Mouse (Mus musculus) 416B (cell line): ENCODE measurements around the gene Mgat5.

Source experiments
- DNase-seq: peaks from one replicate; pipeline ENCODE4 v3.0.0; 2011; ENCODE audit warnings: low read depth

The Mgat5 gene

DNA sequence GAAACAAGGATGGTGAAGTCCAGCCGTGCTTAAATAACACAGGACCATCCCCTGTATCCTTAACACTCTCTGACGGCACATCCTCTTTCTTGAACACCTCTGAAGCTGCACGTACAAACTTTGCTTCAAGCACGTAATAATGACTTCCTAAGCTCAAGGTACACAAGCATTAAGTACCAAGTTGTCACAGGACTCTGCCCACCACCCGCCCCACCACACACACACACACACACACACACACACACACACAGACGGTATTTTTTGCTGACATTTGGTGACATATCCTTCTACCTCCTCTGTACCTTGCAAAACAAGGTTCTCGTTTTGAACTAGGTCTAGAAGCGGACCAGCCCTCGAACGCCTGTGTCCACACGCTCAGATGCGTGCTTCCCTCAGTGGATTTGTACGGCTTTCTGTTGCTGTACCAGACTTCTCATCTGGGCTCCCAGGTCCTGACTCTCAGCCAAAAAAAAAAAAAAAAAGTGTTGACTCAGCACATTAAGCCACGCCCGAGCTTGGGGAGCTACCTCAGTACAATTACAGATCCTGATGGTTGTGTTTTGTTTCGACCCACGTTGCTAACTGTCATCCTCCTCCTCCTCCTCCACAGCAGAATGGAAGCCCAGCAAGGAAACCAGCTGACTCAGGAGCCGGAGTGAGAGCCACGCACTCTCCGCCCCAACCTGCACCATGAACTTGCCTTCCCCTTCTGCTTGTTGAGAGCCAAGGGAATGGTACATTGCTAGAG lies 101.4 kb downstream of the Mgat5 start:
- peak; percentile 40 for DNase-seq

DNA sequence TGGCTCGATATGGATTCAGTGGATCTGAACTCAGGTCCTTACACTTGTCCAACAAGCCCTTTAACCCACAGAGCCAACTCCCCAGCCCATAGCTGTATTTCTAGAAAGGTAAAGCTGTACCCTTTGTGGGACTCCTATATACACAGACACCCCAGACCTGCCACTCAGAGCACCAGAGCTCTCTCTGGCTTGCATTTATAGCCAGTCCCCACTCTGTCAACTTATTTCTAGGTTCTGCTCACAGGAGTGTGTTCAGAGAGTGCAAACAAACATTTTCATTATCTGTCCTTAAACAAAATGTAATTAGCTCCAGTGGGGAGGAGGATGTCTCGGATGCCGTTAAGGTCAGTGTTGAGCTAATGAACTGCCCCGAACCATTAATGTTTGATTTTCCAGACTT lies 102.5 kb downstream of the Mgat5 start:
- no peak for DNase-seq

DNA sequence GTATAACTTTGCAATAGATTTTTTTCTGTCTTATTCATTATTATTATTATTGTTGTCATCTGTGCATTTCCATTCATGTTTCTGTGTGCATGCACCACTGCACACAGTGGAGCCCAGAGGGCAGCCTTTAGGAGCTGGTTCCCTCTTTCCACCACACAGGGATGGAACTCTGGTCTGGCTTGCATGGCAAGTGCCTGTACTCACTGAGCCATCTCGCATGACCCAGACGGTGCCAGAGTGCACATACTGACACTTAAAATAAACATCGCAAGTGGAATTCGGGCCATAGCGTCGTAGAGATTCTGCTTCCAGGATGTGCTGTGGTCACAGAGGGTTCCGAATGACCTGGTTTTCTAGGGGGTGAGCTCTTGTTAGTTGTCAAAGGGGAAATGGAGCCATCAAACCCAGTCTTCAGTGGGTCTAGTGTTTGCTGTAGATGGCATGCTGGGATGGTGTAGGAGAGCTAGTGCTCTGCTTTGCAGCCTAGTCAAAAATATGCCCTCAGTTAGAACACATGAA lies 103.5 kb downstream of the Mgat5 start:
- DNase-seq: peak; percentile 47

DNA sequence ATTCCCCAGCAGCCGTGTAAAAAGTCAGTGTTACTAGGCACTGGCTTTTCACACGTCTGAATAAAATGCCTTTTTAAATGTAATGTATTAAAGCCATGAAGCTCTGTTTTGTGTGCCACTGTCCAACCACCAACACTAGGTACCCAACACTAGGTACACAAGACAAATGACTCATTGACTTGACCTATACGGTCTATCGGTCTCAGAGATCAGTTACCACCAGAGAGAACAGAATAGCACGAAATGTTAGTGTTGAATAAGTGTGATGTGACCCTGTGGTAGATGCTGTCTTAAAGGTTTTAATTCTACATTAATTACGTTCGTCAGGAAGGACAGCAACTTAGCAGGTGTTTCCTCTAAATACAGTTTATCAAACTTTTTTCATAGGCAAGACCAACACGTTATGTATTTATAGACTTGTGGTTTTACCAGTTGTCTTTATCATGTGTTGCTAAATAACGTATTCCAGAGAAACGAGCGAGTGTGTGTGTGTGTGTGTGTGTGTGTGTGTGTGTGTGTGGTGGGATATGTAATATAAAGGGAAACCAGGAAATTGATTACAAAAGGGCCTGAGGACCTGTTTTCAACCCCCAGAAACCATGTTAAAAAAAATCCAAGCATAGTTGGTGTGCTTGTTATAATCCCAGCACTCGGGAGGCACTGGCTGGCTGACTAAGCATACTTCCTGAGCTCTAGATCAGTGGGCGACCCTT lies 104.3 kb downstream of the Mgat5 start:
- peak; percentile 92 for DNase-seq

DNA sequence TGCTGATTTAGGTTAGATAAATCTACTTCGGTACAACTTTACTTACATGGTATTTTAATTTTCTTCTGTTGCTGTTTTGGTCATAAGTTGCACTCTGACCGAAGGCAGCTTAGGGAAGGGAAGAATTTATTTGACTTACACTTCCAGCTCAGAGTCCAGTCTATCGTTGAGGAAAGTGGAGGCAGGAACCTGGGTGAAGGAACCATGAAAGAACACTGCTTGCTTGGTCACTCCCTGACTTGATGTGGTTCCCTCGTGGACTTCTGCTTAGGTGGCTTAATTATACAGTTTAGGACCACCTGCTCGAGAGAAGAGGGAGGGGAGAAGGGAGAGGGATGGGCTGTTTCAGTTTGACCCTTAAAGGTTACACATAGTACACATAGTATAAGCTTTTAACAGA lies 105.2 kb downstream of the Mgat5 start:
- no peak for DNase-seq

DNA sequence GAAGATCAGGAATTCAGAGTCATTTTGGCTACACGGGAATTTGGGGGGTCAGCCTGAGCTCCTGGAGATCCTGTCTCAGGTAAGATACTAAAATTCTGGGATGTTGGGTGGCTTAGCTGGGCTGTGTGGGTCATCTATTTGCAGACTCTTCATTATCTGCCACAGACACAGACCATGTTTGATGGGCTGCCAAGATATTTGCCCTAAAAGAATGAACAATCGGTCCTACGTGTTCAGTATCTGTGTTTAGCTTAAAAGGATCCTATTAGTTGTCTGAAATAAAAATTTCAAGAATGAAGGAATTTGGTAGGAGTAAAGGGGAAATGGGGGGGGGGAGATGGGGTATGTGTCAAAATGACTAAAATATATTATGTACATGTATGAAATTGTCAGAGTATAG lies 105.9 kb downstream of the Mgat5 start:
- no peak for DNase-seq

DNA sequence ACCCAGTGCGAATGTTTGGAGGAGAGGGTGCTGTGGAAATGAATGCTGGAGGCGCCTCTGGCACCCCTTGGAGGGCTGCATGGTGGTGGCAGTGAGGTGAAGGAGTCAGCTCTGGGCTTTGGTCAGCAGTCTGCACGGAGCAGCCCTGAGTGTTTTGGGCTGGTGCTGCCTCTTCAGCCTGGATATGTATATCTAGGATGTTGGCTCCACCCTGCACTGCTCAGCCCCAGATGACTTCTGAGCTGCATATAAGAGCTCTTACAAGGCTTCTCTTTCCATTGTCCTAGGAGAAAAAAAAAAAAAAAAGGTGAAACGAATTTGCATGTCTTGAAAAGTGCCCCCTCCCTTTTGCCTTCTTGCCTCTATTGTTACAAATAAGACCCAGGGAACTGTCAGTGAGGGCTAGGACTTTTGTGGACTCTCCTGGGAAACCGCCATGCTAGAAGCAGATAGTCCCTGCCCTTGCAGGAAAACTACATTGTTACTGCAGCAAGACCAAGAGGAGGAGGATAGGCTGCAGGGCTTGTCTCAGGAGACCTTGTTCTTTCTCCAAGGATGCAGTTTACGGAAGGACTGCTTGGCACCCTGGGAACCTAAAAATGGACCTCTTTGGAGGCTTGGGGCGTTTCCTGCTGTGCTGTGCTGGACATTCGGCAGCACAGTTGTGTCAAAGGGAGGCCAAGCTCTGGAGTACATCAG lies 109.0 kb downstream of the Mgat5 start:
- no peak for DNase-seq

DNA sequence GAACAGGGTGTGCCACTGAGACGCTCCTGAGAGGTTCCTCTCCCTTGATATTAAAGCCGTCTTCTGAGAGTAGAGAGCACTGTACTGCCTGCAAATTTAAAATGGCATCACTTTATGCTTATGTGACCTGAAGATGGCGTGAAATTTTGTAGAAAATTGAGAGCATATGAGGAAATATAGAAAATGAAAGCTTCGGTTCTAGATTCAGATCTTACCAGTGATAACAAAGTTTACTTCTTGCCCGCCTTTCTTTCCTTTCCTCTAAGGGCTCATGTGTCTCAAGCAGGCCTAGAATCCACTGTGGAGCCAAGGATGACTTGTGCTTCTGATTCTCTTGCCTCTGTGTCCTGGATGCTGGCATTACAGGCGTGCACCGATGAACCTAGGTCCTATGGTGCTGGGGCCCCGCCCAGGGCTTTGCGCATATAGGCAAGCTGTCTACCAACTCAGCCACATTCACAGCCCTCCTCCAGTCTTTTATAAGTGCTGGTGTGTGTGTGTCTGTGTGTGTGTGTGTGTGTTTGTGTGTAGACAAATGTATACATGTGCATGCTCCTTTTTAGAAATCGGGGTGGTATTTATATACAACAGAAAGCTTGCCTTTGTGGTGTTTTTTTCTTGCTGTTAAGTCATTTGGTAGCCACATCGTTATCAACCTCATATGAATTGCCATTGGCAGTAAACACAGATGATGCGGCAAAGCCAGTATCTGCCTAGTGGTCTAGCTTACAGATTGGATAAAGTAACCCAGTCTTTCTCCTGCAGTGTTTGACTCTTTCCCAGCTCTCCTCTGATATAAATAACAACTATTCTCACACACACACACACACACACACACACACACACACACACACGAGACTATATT lies 111.2 kb downstream of the Mgat5 start:
- no peak for DNase-seq

DNA sequence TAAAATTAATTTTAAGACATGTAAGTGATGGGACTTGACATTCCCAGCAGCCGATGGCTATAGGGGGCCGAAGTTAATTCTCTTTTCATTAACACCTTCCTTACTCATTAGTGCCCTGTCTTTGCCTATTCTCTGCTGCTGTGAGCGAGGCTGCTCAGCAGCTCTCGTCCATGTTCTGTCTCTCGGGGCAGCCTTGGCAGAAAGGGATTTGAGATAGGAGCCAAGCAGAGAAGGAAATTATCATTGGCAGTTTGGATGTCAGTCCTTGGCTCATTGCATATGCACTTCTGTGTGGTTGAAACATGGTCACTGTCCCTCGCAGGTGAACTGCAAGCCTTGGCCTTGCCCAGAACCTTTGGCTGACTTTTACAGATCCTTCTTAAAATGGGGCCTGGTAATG lies 111.8 kb downstream of the Mgat5 start:
- no peak for DNase-seq

DNA sequence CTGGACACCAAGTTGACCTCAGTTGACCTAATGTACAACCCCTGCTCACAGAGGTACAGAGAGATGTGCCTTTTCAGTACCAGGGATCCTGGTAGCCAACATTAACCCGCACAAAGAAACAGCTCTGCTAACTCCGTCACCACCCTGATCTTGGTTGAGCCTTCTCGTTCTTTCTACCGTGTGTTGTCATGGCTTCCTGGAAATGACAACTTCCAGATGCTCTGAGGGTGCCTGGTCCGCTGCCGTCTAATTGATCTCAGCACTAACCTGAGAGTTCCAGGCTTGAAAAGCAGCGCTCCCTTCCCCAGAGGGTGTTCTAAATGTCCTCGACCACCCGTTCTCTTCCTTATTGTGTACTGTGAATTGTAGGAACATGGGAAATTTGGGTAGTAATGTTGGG lies 112.7 kb downstream of the Mgat5 start:
- no peak for DNase-seq

DNA sequence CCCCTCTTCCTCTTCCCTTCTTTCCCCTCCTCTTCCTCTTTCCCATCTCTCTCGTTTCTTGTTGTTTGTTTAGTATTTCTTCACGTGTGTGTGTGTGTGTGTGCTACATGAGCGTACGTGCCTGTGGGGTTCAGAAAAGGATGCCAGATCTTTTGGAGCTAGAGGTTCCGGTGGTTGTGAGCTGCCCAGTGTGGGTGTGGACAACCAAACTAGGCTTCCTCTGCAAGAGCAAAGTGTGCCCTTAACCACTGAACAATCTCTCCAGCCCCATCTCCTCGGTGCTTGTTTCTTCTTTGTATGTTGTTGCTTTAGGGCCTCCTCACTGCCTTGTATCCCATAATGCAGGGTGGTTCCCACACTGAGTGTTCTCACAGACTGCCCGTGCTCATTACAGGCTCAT lies 113.7 kb downstream of the Mgat5 start:
- peak; percentile 29 for DNase-seq

DNA sequence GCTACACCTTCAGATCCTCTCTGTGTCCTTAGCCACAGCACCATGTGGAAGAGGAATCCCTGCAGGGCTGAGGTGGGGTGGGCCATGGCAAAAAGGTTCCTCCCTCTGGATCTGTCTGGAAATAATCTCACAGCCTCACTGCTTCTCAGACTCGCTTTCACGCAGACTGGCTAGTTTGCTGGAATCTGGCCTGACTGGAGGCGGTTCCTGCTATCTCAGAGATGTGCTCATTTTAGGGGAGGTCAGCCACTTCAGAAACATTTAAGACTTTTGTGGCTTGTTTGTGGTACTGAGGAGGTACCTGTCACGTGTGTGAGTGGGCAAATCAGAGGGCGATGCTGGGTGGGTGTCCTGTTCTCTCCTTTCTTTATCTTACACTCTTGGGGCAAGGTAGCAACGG lies 115.0 kb downstream of the Mgat5 start:
- DNase-seq: no peak

DNA sequence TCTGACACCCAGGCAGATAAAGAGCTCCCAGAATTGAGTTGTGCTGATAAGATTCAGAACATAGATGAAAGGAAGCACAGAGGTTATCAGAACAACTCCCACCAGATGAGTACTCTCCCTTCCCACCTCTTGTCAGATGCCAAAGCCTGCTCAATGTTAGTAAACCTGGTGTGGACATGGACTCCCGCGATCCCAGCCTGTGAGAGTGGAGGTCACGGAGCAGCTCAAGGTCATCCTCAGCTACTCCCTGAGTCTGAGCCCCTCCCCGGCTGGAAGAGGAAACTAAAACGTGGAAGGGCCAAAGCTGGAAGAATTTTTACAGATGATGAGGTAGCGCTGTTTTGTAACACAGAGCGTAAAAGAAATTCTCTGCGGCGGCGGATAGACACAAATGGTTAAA lies 116.1 kb downstream of the Mgat5 start:
- no peak for DNase-seq

DNA sequence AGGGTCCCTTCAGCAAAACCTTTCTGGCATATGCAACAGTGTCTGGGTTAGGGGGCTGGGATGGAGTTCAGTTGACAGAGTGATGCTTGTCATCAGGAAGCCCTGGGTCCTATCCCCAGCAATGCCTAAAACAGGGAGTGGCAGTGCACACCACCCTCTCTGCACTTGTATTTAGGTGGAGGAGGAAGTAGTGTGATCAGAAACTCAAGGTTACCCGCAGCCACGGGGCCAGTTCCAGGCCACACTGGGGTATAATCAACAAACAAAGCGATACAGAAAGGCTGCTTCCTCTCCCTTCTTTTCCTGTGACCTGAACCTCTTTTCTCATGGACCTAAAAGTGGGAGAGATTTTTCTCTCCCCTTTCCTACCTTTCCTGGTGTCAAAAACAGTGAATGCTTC lies 116.8 kb downstream of the Mgat5 start:
- DNase-seq: peak; percentile 70

DNA sequence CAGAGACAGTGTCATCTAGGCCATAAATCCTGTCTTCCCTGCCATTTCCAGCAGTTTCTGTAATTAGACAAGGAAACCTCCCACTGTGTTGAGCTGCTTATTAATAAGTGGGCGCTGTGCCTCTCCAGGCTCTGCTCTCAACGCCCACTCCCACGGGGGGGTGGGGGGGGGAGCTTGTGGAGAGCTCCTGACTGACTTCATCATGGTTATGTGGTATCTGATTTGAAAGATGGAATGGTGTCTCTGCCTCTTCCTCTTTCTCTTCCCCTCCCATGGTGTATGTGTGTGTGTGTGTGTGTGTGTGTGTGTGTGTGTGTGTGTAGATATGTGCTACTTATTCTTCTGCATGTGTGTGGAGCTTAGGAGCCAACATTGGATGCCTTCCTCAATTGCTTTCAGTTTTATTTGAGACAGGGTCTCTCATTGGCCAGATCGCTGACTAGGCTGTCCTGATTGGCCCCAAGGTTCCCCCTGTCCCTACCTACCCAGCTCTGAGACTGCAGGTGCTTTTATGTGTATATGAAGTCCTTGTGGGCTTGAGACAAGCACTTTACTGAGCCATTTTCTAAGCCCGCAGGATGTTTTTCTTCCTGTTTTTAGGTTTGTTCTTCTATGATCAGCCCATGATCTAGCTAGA lies 117.5 kb downstream of the Mgat5 start:
- peak; percentile 57 for DNase-seq

DNA sequence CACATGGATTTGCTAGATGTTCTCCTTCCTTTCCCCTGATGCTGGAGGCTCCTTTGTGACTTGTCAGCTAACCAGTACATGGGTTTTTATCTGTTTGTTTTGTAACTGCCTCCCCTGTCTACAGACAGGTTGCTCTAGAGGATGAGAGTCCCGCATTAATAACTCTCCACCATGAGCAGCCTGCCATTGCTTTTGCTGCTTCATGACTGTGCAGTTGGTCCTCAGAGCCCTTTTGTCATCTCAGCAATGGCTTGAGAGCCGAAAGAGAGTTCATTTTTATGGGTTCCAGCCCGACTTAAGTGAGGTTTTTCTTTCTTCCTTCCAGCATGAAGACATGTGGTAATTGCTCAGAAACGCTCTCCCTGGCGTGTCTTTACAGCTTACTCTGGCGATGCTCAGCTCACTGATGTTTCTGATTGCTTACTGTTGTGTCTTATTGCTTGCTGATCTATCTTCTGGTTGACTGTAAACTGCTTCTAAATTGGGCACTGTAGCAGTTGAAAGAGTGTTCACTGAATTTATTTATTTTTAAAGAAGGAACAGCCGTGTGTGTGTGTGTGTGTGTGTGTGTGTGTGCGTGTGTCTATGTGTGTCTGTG lies 120.9 kb downstream of the Mgat5 start:
- DNase-seq: no peak

DNA sequence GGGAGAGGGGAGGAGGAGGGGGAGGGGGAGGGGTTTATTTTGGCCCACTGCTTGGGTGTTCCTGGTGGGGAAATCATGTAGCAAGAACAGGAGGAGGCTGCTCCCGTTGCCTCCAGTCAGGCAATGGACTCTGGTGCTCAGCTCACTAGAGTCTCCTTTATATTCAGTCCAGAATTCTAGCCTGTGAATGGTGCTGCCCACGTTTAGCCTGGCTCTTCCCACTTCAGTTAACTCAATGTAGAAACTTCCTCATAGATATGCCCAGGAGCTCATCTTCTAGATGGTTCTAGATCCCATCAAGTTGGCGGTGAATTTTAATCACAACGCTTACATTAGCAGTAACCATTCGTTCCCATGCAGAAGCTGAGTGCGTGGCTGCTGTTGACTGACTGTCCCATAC lies 123.0 kb downstream of the Mgat5 start:
- no peak for DNase-seq

DNA sequence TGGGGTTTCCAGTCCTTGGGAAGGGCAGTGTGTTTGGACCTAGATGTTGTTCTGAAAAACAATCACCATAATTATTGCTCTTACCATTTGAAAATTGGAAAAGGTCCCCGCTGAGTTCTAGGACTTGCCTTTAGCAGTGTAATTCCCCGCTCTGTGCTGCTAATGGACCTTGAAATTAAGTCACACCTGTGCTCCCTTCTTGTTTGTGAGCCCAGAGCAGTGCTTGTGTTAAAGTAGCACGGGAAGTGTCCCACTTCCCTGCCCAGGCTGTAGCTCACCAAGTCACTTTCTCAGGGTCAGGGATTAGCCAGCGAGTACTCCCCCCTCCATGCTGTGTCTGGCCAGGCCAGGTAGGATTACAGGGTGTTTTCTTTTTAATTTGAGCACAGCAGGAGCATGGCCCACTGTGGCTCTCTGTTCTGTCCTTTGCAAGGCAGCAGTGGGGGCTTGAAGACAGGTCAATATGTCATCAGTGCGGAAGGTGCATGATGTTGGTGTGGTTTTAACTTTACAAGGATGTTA lies 123.6 kb downstream of the Mgat5 start:
- no peak for DNase-seq

DNA sequence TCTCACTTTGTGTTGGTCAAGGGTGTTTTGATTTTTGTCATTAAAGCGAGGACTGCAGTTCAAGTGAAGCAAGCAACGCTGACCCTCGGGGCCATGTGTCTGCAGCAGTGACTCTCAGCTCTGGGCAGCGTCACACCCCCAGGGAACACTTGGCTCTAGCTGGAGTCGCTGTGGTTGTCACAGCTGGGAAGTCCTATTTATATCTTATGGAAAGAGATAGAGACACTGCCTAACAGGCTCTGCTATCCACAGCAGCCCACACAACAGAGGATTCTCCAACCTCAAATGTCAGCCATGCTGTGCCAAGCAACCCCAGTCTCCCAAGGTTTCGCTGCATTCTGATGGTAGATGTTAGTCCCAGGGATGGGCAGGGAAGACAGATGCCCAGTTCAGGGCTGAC lies 125.0 kb downstream of the Mgat5 start:
- no peak for DNase-seq

DNA sequence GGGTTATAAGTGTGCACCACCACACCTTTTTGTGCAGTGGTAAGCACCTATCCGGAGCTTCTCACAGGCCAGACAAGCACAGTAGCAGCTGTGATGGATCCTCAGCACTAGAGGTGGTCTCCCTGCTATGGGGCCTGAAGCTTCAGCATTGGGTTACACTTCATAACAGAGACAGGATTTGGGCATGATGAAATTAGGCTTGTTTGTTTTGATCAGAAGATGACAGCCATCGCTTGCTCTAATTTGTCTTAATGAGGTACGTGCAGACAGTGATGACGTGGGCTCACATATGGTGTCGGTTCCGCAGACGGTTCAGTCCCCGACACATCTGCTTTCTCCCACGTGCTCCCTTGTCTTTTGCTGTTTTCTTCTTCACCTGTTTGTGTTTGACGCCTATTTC lies 132.9 kb downstream of the Mgat5 start:
- no peak for DNase-seq
